Mouse (Mus musculus): ENCODE data around the gene Ap4m1. TPM values are rescaled to one million over a fixed set of nuclear protein-coding genes. Genes with fewer than 3 reads are reported as not detected.
"Not testable (repeated sequence)": the region's sequence is repeated elsewhere in the genome, so short reads cannot be mapped to it uniquely, and the experiment has no call there.

The Ap4m1 gene
- polyA plus RNA-seq, 1 experiment from 2014 or later: 20.3 TPM

DNA sequence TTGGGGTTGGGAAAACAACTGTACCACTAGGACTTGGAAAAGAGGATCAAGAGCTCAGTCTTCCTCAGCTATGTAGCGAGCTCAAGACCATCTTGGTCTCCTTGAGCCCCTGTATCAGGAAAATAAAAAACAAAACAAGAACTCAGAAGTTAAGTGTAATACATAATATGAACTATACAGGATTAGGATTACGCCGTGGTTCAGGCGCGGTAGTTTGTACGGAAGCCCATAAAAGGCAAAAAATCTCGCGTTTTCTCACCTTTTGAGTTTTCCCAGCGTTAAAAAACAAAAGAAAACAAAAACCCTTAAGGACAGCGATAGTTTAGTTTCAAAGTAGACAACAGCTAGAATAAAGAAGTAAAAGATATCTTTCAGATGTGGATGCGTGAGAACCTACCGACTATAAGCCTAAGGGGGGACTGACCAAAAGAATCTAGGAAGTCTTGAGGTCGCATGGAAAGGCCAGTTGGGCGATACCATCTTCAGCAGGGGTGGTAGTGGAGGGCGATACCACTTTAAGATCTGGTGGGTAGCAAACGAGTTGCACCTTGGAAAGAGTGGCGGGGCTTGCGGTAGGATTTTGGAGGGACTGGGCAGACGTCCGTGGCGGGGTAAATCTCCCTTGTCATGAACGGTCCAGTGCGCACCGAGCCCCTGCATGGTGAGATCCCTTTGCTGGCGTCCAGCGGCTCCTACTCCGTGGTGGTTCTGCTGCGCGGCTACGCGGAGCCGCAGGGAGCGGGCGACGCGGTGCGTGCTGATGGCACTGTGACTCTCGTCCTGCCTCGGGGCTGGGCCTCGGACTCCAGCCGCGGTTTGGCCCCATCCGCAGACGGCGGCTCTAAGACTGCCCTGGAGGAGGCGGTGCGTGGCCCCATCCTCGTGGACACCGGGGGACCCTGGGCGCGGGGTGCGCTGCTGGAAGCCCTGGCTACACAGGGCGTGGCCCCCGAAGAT is 22.2 kb downstream of the Ap4m1 start, which contains the start of gene Mblac1:
Gene Mblac1, plus strand, starts transcription at position 544 of the 957 bp plus-strand sequence.
- peaks cover 14% of the 10 kb centered on the region for H3K4me1 ChIP-seq (ENCODE audit: control insufficient read depth, insufficient read depth, low read depth, low read length)
- H3K9ac ChIP-seq (ENCODE audit: low read depth, low read length): peak within 1 kb of the TSS; percentile 90

DNA sequence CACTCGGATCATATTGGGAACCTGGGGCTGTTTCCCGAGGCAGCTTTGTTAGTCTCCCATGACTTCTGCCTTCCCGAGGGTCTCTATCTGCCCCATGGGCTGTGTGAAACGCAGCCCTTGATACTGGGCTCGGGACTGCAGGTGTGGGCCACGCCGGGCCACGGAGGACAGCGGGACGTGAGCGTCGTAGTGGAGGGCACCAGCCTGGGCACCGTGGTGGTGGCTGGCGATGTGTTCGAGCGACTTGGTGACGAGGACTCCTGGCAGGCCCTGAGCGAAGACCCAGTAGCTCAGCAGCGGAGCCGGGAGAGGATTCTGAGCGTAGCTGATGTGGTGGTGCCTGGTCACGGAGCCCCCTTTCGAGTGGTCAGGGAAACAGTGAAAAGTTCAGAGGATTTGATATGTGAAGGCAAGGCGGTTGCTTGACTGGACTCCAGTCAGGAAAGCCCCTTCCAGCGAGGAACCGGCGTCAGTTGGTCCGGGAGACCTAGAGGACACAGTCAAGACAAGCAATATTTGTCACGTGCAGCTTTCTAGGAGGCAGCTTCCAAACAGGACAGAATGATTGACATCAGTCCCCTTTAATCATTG is 23.0 kb downstream of the Ap4m1 start:
- H3K4me1 ChIP-seq (ENCODE audit: control insufficient read depth, insufficient read depth, low read depth, low read length): peaks cover 14% of the 10 kb centered on the region
- peak overlapping the region; percentile 89 for H3K4me2 ChIP-seq (ENCODE audit: low read length)
- no peaks in the 10 kb centered on the region for H3K9me3 ChIP-seq (ENCODE audit: control insufficient read depth, low read length)
- H3K9ac ChIP-seq (ENCODE audit: low read depth, low read length): peak overlapping the region; percentile 90
- H3K36me3 ChIP-seq (ENCODE audit: control insufficient read depth, insufficient read depth, low read length): peaks cover 6% of the 10 kb centered on the region
- no peaks in the 10 kb centered on the region for H3K27me3 ChIP-seq (replicated peaks; ENCODE audit: control insufficient read depth, insufficient read depth, low read length)
- under 1% methylated on average over 29 of the region's 29 CpGs for WGBS
- peak overlapping the region; percentile 63 for H3K4me3 ChIP-seq (ENCODE audit: low read length)
- H3K27ac ChIP-seq (ENCODE audit: low read depth, low read length): peak overlapping the region; percentile 89
- ATAC-seq: peak; percentile 72

More for the DNA sequence above, 22.2 kb downstream of the Ap4m1 start, which contains the start of gene Mblac1:
- H3K27me3 ChIP-seq (replicated peaks; ENCODE audit: control insufficient read depth, insufficient read depth, low read length): no peaks in the 10 kb centered on the region
- no peaks in the 10 kb centered on the region for H3K9me3 ChIP-seq (ENCODE audit: control insufficient read depth, low read length)
- ATAC-seq: peak; percentile 84
- peaks cover 7% of the 10 kb centered on the region for H3K36me3 ChIP-seq (ENCODE audit: control insufficient read depth, insufficient read depth, low read length)
- peak within 1 kb of the TSS; percentile 63 for H3K4me3 ChIP-seq (ENCODE audit: low read length)
- WGBS: 7% methylated on average over 51 of the region's 54 CpGs
- H3K27ac ChIP-seq (ENCODE audit: low read depth, low read length): peak within 1 kb of the TSS; percentile 89
- peak within 1 kb of the TSS; percentile 89 for H3K4me2 ChIP-seq (ENCODE audit: low read length)

DNA sequence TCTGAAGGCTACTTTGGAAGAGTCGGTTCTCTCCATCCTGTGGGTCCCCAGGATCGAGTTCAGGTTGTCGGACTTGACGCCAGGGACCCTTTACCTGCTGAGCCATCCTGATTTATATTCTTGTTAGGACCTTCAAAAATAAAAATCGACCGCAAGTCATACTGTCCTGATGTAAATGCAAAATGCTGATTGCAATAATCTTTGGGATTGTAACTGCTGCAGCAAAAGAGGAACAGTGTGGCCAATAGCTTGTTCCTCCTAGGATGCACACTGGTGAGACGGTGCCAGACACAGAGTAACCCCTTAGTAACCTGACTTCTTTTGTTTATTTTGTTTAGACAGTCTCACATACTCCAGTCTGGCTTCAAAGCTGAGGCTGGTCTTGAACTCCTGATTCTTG is 23.7 kb downstream of the Ap4m1 start:
- H3K4me3 ChIP-seq (ENCODE audit: low read length): peak overlapping the region; percentile 63
- peaks cover 14% of the 10 kb centered on the region for H3K4me1 ChIP-seq (ENCODE audit: control insufficient read depth, insufficient read depth, low read depth, low read length)
- peak overlapping the region; percentile 89 for H3K27ac ChIP-seq (ENCODE audit: low read depth, low read length)
- peak overlapping the region; percentile 90 for H3K9ac ChIP-seq (ENCODE audit: low read depth, low read length)
- no peaks in the 10 kb centered on the region for H3K9me3 ChIP-seq (ENCODE audit: control insufficient read depth, low read length)
- no peak for ATAC-seq
- peak overlapping the region; percentile 89 for H3K4me2 ChIP-seq (ENCODE audit: low read length)
- H3K36me3 ChIP-seq (ENCODE audit: control insufficient read depth, insufficient read depth, low read length): no peaks in the 10 kb centered on the region; the same call in 1 of the 2 replicates
- WGBS: 71% methylated on average over 7 of the region's 7 CpGs
- H3K27me3 ChIP-seq (replicated peaks; ENCODE audit: control insufficient read depth, insufficient read depth, low read length): no peaks in the 10 kb centered on the region

DNA sequence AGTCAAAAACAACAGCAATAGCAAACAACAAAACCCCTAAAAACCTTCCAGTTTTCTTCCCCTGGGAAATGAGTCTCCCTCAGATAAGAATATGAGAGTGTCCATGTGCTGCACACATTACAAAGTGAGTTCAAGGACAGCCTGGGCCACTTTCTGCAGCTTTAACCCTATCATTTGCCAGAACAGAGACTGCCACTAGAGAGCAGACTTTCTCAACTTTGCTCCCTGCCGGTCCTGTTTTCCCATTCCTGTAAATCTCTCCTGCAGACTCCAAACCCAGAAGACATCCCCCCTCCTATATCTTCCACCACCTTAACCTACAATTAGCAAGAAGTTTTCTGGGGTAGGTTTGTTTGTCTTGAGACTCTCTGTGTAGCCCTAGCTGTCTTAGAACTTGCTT is 27.8 kb downstream of the Ap4m1 start:
- Histone ChIP-seq H3K4me1 (ENCODE audit: control insufficient read depth, insufficient read depth, low read depth, low read length) (peaks cover 11% of the 10 kb centered on the region), H3K9ac (ENCODE audit: low read depth, low read length) (no peak overlapping the region), H3K4me3 (ENCODE audit: low read length) (no peak overlapping the region), H3K4me2 (ENCODE audit: low read length) (no peak overlapping the region), H3K36me3 (ENCODE audit: control insufficient read depth, insufficient read depth, low read length) (no peaks in the 10 kb centered on the region), H3K27me3 (replicated peaks; ENCODE audit: control insufficient read depth, insufficient read depth, low read length) (no peaks in the 10 kb centered on the region), H3K9me3 (ENCODE audit: control insufficient read depth, low read length) (no peaks in the 10 kb centered on the region), H3K27ac (ENCODE audit: low read depth, low read length) (no peak overlapping the region)
- 0% methylated on average over 1 of the region's 1 CpGs for WGBS
- ATAC-seq: no peak

DNA sequence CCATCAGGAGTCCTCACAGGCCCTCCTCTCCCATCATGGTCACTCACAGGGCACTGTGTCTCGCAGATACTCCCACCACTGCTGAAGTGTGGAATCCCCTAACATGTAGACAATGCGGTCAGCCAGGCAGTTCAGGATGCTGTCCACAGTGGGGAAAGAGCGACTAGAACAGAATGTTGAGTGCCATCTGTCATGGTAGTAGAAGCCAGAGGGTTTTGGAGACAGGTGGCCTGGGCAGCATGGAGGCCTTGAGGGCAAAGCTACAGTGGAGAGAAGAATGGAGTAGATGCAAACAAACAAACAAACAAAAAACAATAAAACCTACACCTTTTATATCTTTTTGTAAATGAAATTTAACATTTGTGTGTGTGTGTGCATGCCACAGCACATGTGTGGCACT is 30.3 kb downstream of the Ap4m1 start:
- 80% methylated on average over 3 of the region's 3 CpGs for WGBS
- Histone ChIP-seq H3K27ac (ENCODE audit: low read depth, low read length) (no peak overlapping the region), H3K4me2 (ENCODE audit: low read length) (no peak overlapping the region), H3K9me3 (ENCODE audit: control insufficient read depth, low read length) (no peaks in the 10 kb centered on the region), H3K4me1 (ENCODE audit: control insufficient read depth, insufficient read depth, low read depth, low read length) (no peaks in the 10 kb centered on the region), H3K27me3 (replicated peaks; ENCODE audit: control insufficient read depth, insufficient read depth, low read length) (no peaks in the 10 kb centered on the region), H3K9ac (ENCODE audit: low read depth, low read length) (no peak overlapping the region), H3K36me3 (ENCODE audit: control insufficient read depth, insufficient read depth, low read length) (no peaks in the 10 kb centered on the region), H3K4me3 (ENCODE audit: low read length) (no peak overlapping the region)
- ATAC-seq: no peak

DNA sequence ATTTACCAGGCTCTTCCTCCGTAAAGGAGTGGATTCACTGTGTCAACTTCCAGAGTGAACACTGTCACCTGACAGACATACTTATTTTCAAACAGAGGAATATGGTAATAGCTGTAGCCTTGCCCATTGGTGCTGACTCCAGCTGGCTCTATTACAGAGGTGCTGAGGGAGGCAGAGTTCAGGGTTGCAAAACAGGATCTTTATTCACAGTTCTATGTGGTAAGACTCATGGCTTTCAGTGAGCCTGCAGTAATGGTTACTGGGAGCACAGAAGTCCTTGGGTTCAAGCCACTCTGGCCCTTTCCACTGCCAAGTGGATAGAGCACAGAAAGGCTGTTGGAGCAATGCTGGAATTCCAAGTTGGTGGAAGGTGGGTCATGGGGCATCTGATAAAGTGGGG is 35.5 kb downstream of the Ap4m1 start:
- H3K4me3 ChIP-seq (ENCODE audit: low read length): no peak overlapping the region
- no peaks in the 10 kb centered on the region for H3K4me1 ChIP-seq (ENCODE audit: control insufficient read depth, insufficient read depth, low read depth, low read length)
- no peak overlapping the region for H3K9ac ChIP-seq (ENCODE audit: low read depth, low read length)
- no peaks in the 10 kb centered on the region for H3K9me3 ChIP-seq (ENCODE audit: control insufficient read depth, low read length)
- no peak for ATAC-seq
- no peaks in the 10 kb centered on the region for H3K27me3 ChIP-seq (replicated peaks; ENCODE audit: control insufficient read depth, insufficient read depth, low read length)
- 86% methylated on average over 1 of the region's 1 CpGs for whole genome bisulfite sequencing
- H3K36me3 ChIP-seq (ENCODE audit: control insufficient read depth, insufficient read depth, low read length): no peaks in the 10 kb centered on the region
- H3K27ac ChIP-seq (ENCODE audit: low read depth, low read length): no peak overlapping the region
- H3K4me2 ChIP-seq (ENCODE audit: low read length): no peak overlapping the region

DNA sequence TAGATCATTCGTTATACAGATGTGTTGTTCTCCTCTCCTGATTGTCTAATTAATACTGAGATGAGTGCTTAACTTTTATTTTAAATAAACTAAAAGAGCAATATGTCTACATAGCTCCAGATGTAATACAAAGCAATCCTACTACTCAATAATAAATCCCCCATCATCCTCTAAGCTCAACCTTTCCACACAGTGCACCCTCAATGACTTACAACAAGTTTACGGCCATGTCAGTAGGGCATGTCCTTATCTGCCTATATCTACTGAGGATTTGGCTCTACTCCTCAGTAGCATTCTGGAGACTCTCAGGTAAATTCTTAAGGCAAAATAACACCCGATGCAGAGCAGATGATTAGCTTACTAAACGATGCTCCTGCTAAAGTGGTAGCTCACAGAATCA is 36.1 kb downstream of the Ap4m1 start:
- no peak for ATAC-seq
- no peaks in the 10 kb centered on the region for H3K27me3 ChIP-seq (replicated peaks; ENCODE audit: control insufficient read depth, insufficient read depth, low read length)
- H3K4me1 ChIP-seq (ENCODE audit: control insufficient read depth, insufficient read depth, low read depth, low read length): no peaks in the 10 kb centered on the region
- no peak overlapping the region for H3K4me2 ChIP-seq (ENCODE audit: low read length)
- no peak overlapping the region for H3K9ac ChIP-seq (ENCODE audit: low read depth, low read length)
- WGBS: 88% methylated on average over 4 of the region's 4 CpGs
- H3K27ac ChIP-seq (ENCODE audit: low read depth, low read length): no peak overlapping the region
- no peaks in the 10 kb centered on the region for H3K36me3 ChIP-seq (ENCODE audit: control insufficient read depth, insufficient read depth, low read length)
- H3K4me3 ChIP-seq (ENCODE audit: low read length): no peak overlapping the region
- H3K9me3 ChIP-seq (ENCODE audit: control insufficient read depth, low read length): no peaks in the 10 kb centered on the region

DNA sequence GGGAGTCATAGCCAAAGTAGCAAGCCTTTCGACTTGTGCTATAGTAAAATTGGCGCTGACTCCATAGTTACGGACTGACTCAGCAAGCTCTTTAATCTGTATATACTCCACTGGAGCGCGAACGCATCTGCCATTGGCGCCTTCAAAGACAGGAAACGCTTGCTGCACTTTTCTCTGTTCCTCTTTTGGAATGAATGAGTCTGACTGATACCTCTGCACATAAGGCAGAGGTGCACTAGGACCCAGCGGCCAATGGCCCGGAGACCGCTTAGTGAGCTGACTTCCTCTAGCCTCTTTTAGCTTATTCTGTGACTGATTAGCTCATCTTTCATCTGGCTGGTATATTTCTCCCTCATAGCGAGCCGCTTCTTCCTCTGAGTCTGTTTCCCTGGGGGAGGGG is 44.8 kb downstream of the Ap4m1 start:
- H3K4me1 ChIP-seq (ENCODE audit: control insufficient read depth, insufficient read depth, low read depth, low read length); H3K27ac ChIP-seq (ENCODE audit: low read depth, low read length); H3K27me3 ChIP-seq (replicated peaks; ENCODE audit: control insufficient read depth, insufficient read depth, low read length); H3K36me3 ChIP-seq (ENCODE audit: control insufficient read depth, insufficient read depth, low read length); H3K9me3 ChIP-seq (ENCODE audit: control insufficient read depth, low read length); H3K4me3 ChIP-seq (ENCODE audit: low read length); H3K9ac ChIP-seq (ENCODE audit: low read depth, low read length); ATAC-seq; H3K4me2 ChIP-seq (ENCODE audit: low read length): not testable (repeated sequence)
- WGBS: 91% methylated on average over 13 of the region's 13 CpGs

DNA sequence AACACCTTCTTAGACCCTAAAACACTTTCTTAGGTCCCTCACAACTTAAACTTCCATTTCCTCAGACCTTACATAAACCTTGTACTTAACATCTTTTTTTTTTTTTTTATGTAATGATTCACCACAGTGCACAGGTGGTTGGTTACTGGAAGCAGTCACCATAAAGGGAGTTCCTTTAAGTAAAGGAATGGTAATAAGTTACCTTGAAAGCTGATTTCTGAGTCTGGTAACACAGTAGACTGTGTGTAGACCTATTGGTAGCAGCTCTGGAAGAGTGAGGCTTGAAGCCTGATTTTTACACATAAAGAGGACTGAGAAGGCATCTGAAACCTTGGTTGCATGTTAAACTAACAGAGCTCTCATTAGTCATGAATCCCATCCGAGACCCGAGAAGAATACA is 48.1 kb downstream of the Ap4m1 start:
- ATAC-seq: no peak
- Histone ChIP-seq H3K4me2 (ENCODE audit: low read length) (no peak overlapping the region), H3K27me3 (replicated peaks; ENCODE audit: control insufficient read depth, insufficient read depth, low read length) (no peaks in the 10 kb centered on the region), H3K27ac (ENCODE audit: low read depth, low read length) (no peak overlapping the region), H3K9me3 (ENCODE audit: control insufficient read depth, low read length) (no peaks in the 10 kb centered on the region), H3K36me3 (ENCODE audit: control insufficient read depth, insufficient read depth, low read length) (no peaks in the 10 kb centered on the region), H3K4me3 (ENCODE audit: low read length) (no peak overlapping the region), H3K4me1 (ENCODE audit: control insufficient read depth, insufficient read depth, low read depth, low read length) (no peaks in the 10 kb centered on the region), H3K9ac (ENCODE audit: low read depth, low read length) (no peak overlapping the region)
- WGBS: 82% methylated on average over 2 of the region's 2 CpGs
